Mouse (Mus musculus) small intestine, adult 2 months (tissue): ENCODE results near the gene Abcb6.

Experiments
- CTCF ChIP-seq: fragments of 200-500 bp; IDR thresholded peaks from 2 replicates; pipeline ENCODE4 v1.5.1; 2012; ENCODE audit warnings: low read depth, mild to moderate bottlenecking, control low read depth, inconsistent platforms, low read length, moderate library complexity, mixed read lengths; ENCODE audit not compliant: insufficient replicate concordance, insufficient read length; ENCODE audit errors: extremely low read depth
- POLR2A ChIP-seq: fragments of 200-500 bp; IDR thresholded peaks from 2 replicates; pipeline ENCODE4 v1.6.1; 2012; ENCODE audit warnings: low read depth, mild to moderate bottlenecking, control low read depth, inconsistent platforms, low read length, moderate library complexity

DNA sequence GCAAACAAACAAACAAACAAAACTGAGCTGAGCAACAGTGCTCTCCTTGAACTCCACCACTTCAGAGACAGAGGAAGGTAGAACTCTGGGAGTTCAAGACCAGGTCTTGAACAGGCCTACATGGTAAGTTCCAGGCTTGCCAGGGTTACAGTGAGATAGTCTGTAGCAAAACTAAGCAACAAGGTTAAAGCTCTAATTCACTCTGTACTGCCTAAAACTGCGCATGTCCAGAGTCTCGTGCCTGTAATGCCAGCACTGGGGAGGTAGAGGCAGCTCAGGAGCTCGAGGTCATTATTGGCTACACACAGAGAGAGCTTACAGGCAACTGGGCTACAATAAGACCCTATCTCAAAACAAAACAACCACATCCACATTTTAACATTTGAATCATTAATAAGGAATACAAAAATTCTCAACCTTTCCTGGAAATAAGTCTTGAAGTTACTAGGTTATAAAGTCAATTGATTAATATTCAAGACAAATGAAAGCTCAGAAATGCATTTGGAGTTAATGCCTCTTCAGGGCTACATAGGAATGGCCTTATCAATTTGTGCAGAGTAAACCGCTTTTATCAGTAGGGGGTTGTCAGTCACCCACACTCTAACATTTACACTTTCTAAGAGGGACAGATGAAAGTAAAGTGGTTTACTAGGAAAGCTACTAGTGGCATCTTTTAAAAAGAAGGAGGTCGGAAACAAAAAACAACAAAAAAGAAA, 20.5 kb downstream of the Abcb6 start:
- TF ChIP-seq CTCF (no peak), POLR2A (no peak)
